Mouse (Mus musculus) lung, postnatal 10 days (tissue): ENCODE results near the gene Spocd1.
A peak's percentile ranks its signal among the peaks of the same experiment; 100 is the strongest.

Experiments used
- DNase-seq: peaks from one replicate; pipeline ENCODE4 v3.0.0; 2021

Spocd1 gene

GRCm38 (mm10) chr4:129978227-129978626 is 49.2 kb downstream of the Spocd1 start:
- DNase-seq: no peak

GRCm38 (mm10) chr4:129978930-129979329 is 49.9 kb downstream of the Spocd1 start:
- no peak for DNase-seq

GRCm38 (mm10) chr4:129981657-129982056 is 52.6 kb downstream of the Spocd1 start:
- DNase-seq: no peak

DNA sequence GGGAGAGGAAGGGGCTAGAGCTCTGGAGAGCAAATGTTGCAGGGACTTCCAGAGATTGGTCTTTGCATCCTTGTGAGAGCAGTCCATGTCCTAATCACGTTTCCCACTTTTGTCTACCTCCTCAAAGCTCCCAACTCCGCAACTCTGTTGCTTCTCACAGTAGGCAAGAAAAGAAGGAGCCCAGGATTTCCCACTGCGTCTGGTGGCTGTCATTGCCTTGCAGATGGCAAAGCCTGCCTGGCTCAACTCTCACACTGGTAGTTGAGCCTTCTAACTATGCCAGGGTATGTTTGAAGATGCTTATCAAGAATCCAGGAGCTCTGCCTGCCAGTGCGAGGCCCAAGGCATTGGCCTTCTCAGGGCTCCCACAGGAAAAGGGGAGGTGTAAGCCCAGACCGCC is 54.0 kb downstream of the Spocd1 start:
- no peak for DNase-seq

DNA sequence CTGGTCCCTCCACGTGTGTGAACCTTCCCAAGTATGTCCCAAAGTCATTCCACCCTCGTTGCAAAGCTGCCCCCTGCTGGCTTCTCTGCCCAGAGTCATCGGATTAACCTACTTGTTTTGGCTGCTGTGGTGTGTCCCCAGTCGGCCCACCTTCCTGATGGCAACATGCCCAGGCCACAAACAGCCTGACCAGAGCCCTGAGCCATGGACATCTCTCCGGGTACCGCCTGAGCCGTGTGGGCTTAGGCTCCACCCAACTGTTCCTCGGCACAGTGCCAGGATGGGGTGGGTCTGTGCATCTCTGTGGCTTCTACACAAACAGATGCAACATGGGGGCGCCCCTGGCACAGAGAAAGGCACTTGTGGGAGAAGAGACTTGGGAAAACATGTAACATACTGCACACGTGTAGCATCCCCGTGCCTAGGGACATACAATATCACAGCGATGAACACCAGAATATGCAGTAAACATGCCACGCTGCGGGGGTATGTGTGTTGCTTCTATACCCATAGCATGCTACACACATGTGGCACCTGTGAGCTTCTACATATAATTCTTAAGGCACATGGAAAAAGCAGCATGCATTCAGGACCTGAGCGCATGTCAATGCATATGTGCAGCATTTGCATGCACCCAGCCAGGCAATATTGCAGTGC is 54.8 kb downstream of the Spocd1 start:
- peak; percentile 81 for DNase-seq

- peak; percentile 27 for DNase-seq
These were observed 55.5 kb downstream of the Spocd1 start, which contains the start of gene Adgrb2 for GRCm38 (mm10) chr4:129984421-129985061. TSS of gene Adgrb2 (plus strand) at chr4:129984870.

GRCm38 (mm10) chr4:129985161-129985670 is 56.2 kb downstream of the Spocd1 start:
- no peak for DNase-seq

GRCm38 (mm10) chr4:129985671-129986441 is 56.8 kb downstream of the Spocd1 start:
- DNase-seq: peak; percentile 68

GRCm38 (mm10) chr4:129987825-129988504 is 58.9 kb downstream of the Spocd1 start:
- DNase-seq: peak; percentile 58

DNA sequence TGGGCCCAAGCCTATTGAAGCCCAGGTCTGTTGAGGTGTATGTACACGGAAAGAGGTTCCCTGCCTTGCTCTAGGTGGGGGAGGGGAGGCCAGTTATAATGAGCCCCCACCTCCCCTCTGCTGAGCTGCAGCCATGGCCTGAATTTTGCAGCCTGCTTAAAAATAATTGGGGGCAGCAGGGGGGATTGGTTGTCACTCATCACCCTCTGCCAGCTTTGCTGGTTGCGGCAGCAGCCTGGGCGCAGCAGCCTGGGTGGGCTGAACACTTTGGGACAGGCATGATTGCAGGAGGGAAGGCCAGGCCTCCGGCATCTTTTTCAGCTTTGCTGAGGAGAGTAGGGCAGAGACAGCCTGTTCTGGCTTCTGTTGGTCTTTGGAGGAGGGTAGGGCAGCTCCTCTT is 60.9 kb downstream of the Spocd1 start:
- DNase-seq: no peak

GRCm38 (mm10) chr4:129992720-129993119 is 63.7 kb downstream of the Spocd1 start:
- DNase-seq: no peak

- no peak for DNase-seq
These were observed 64.2 kb downstream of the Spocd1 start for GRCm38 (mm10) chr4:129993213-129993612.

DNA sequence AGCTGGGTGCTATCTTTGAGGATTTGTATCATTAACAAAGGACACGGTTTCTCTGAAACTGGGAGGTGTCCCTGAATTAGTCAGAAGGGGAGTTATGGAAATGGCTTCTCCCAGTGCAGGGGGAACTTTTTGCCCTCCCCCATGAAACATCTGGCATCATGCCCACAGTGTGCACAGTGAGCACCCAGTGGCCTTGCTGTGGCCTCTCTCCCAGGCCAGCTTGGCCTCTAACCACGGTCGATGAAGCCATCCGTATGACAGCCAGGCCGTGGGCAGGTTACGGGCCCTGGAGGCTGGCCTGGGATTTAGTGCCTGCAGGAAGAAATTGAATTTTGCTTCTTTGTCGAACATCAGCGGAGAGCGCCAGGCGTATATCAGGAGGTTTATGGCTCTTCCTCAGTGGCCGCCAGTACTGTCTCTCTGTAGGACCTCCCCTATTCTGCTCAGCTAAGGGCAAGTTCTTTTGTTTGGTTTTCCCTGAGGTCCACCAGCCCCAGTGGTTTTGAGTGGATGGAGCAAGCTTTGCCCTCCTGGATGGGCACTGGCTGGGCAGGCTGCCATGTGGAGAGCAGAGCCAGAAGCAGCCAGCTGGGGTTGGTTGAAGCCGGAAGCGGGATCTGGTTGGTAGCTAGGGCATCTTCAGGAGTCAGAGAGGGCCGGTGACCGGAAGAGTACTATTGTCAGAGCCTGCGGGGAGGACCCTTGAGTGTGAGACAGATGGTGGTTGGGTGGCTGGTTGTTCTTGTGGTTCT is 65.1 kb downstream of the Spocd1 start:
- no peak for DNase-seq

DNA sequence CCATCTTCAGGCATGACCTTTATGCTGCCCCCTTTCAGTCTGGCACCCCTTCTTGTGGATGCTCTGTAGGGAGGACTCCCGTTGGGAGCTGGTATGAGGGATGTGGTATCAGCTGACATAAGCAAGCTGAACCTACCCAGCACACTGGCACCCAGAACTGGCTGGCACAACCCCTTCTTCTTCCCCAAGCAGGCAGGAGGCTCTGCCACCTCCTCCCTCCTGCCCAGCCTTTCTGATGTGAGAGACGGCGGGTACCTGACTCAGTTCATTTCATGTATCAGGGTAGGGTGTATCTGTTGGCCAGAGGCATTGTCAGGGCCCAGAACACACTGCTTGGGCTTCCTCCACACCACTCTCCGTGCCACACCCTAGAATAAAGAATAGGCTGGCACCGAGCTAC is 65.7 kb downstream of the Spocd1 start:
- DNase-seq: no peak

- no peak for DNase-seq
These were observed 66.2 kb downstream of the Spocd1 start for GRCm38 (mm10) chr4:129995255-129995654.

GRCm38 (mm10) chr4:129996015-129996414 is 67.0 kb downstream of the Spocd1 start:
- DNase-seq: no peak

GRCm38 (mm10) chr4:129998124-129998523 is 69.1 kb downstream of the Spocd1 start:
- no peak for DNase-seq

- DNase-seq: no peak
These were observed 72.7 kb downstream of the Spocd1 start for GRCm38 (mm10) chr4:130001710-130002109.

DNA sequence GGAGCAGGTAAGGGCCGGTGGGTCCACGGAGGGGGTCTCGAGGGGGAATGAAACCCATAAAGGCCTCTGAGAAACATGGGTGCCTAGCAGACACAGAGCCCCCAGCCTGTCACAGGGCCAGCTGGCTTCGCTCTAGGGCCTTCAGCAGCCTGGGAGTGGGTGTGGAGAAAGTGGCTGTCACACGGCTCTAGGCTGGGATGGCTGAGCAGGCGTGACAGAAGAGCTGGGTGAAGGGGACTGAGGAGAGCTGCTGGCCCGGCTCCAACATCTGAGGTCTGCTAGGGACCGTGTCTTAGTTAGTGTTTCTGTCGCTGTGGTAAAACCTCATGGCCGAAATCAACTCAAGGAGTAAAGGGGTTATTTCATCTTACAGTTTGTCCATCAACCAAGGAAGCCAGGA is 73.1 kb downstream of the Spocd1 start:
- peak; percentile 31 for DNase-seq

- peak; percentile 51 for DNase-seq
These were observed 76.5 kb downstream of the Spocd1 start for GRCm38 (mm10) chr4:130005593-130005992.

- no peak for DNase-seq
These were observed 77.5 kb downstream of the Spocd1 start for GRCm38 (mm10) chr4:130006533-130006932.
